ENCODE assay signal across 9 mouse cellular contexts in genomic region chr19:41053530-41053929, GRCm38 (mm10). TPM values are rescaled to one million over a fixed set of nuclear protein-coding genes. Genes with fewer than 3 reads are reported as not detected.
DNase-seq lines count a peak whose midpoint lies in the region; ATAC-seq lines count a peak whose summit lies in the region.
"Had no signal": no experiment of that assay in that cellular context is flagged by ENCODE, and none has a peak within 500 bp of the region (broad histone marks: within the 10 kb centered on the region; RNA-seq: fewer than 3 reads in every experiment).

No protein-coding gene starts in this region.

- WGBS in liver, embryonic 11.5 days, result 29% methylated on average over 10 of the region's 10 CpGs
- WGBS in heart, embryonic 10.5 days, result 39% methylated on average over 10 of the region's 10 CpGs

- no peak overlapping the region for H3K27ac ChIP-seq in liver, embryonic 11.5 days (ENCODE audit: low read depth, low read length)
- no peak overlapping the region for H3K27ac ChIP-seq in heart, embryonic 10.5 days
- H3K27ac ChIP-seq: macrophage had no signal

- no peaks in the 10 kb centered on the region for H3K36me3 ChIP-seq in liver, embryonic 11.5 days (ENCODE audit: control insufficient read depth, insufficient read depth, low read length)
- no peaks in the 10 kb centered on the region for H3K36me3 ChIP-seq in heart, embryonic 10.5 days

- no peak overlapping the region for H3K4me2 ChIP-seq in liver, embryonic 11.5 days

- no peaks in the 10 kb centered on the region for H3K27me3 ChIP-seq in liver, embryonic 11.5 days (replicated peaks; ENCODE audit: control insufficient read depth, insufficient read depth, low read length)
- no peaks in the 10 kb centered on the region for H3K27me3 ChIP-seq in heart, embryonic 10.5 days (ENCODE audit: insufficient read depth, poor library complexity, severe bottlenecking)

- no peaks in the 10 kb centered on the region for H3K4me1 ChIP-seq in liver, embryonic 11.5 days (replicated peaks; ENCODE audit: control insufficient read depth, insufficient read depth, low read length)
- H3K4me1 ChIP-seq in heart, embryonic 10.5 days, result no peaks in the 10 kb centered on the region

- no peak for ATAC-seq in liver, embryonic 11.5 days (replicated peaks; ENCODE audit: low FRiP score)
- ATAC-seq in granulocyte monocyte progenitor cell, adult 5-6 weeks (replicated peaks; ENCODE audit: poor library complexity, severe bottlenecking), result peak; percentile 77
- ATAC-seq in megakaryocyte-erythroid progenitor cell, adult 5-6 weeks (replicated peaks; ENCODE audit: low FRiP score, low TSS enrichment, poor library complexity, severe bottlenecking), result peak; percentile 79

- DNase-seq in liver (peak; percentile 51), R1 (ENCODE audit: low read depth, low spot score) (peak; percentile 77)
- DNase-seq in liver, embryonic 11.5 days (ENCODE audit: low spot score), result no peak
- no peak for DNase-seq in right cerebral cortex, postnatal 36 days (ENCODE audit: low spot score in 2 of 2)
- DNase-seq in heart, embryonic 10.5 days (ENCODE audit: low spot score), result no peak
- DNase-seq in gastrocnemius, postnatal 4 days (ENCODE audit: low spot score in 2 of 2), result no peak

- no peak overlapping the region for H3K9ac ChIP-seq in liver, embryonic 11.5 days (ENCODE audit: low read depth, low read length)

- H3K4me3 ChIP-seq in liver, embryonic 11.5 days (ENCODE audit: low read depth, low read length), result no peak overlapping the region
- no peak overlapping the region for H3K4me3 ChIP-seq in heart, embryonic 10.5 days

- no peaks in the 10 kb centered on the region for H3K9me3 ChIP-seq in liver, embryonic 11.5 days (ENCODE audit: control insufficient read depth, low read length)
- H3K9me3 ChIP-seq in heart, embryonic 10.5 days, result no peaks in the 10 kb centered on the region

RNA-seq across cellular contexts. Expression of gene Opalin, which starts 23.4 kb away (rescaled TPM):
- not detected in 2 replicates for polyA plus RNA-seq in liver, embryonic 11.5 days (2014; fragmentation: Nextera tagmentation; extraction: Ambion mirVana)
- not detected in 2 replicates for total RNA-seq in granulocyte monocyte progenitor cell, adult 5-6 weeks (2014; fragmentation: Nextera tagmentation)
- total RNA-seq in granulocyte monocyte progenitor cell, adult 5-6 weeks (2017), result not detected in 2 replicates
- total RNA-seq in megakaryocyte-erythroid progenitor cell, adult 5-6 weeks (2014; fragmentation: Nextera tagmentation), result not detected in 2 replicates
- not detected in 2 replicates for total RNA-seq in megakaryocyte-erythroid progenitor cell, adult 5-6 weeks (2017)
- polyA plus RNA-seq in heart, embryonic 10.5 days (2016; fragmentation: Nextera tagmentation; extraction: Ambion mirVana), result not detected in 2 replicates
- not detected for total RNA-seq in gastrocnemius, postnatal 4 days (2021)
- polyA plus RNA-seq: macrophage had no signal

RNA-seq across cellular contexts. Expression of gene Dntt, which starts 24.5 kb away (rescaled TPM):
- 0.09 TPM in 1 of 2 replicates, not detected in the other for polyA plus RNA-seq in liver, embryonic 11.5 days (2014; fragmentation: Nextera tagmentation; extraction: Ambion mirVana)
- 0.13 and 0.17 TPM in 2 replicates for total RNA-seq in granulocyte monocyte progenitor cell, adult 5-6 weeks (2014; fragmentation: Nextera tagmentation)
- 0.82 and 1.1 TPM in 2 replicates for total RNA-seq in granulocyte monocyte progenitor cell, adult 5-6 weeks (2017)
- total RNA-seq in megakaryocyte-erythroid progenitor cell, adult 5-6 weeks (2014; fragmentation: Nextera tagmentation), result 3.4 and 40.7 TPM in 2 replicates
- total RNA-seq in megakaryocyte-erythroid progenitor cell, adult 5-6 weeks (2017), result 10.3 and 10.6 TPM in 2 replicates
- polyA plus RNA-seq in heart, embryonic 10.5 days (2016; fragmentation: Nextera tagmentation; extraction: Ambion mirVana), result 0.06 TPM in 1 of 2 replicates, not detected in the other
- under 1 TPM in 1 of 2 experiments, not detected in 1; 0.37 TPM for total RNA-seq in gastrocnemius, postnatal 4 days (2021)

RNA-seq across cellular contexts. Expression of gene Blnk, which starts 59.2 kb away (rescaled TPM):
- 0.26 and 0.31 TPM in 2 replicates for polyA plus RNA-seq in liver, embryonic 11.5 days (2014; fragmentation: Nextera tagmentation; extraction: Ambion mirVana)
- 0.30 TPM in 1 of 2 replicates, not detected in the other for total RNA-seq in granulocyte monocyte progenitor cell, adult 5-6 weeks (2014; fragmentation: Nextera tagmentation)
- not detected in 2 replicates for total RNA-seq in granulocyte monocyte progenitor cell, adult 5-6 weeks (2017)
- 0.89 and 26.4 TPM in 2 replicates for total RNA-seq in megakaryocyte-erythroid progenitor cell, adult 5-6 weeks (2014; fragmentation: Nextera tagmentation)
- 0.65 and 0.75 TPM in 2 replicates for total RNA-seq in megakaryocyte-erythroid progenitor cell, adult 5-6 weeks (2017)
- 0.09 and 0.38 TPM in 2 replicates for polyA plus RNA-seq in heart, embryonic 10.5 days (2016; fragmentation: Nextera tagmentation; extraction: Ambion mirVana)
- total RNA-seq in gastrocnemius, postnatal 4 days (2021), result under 1 TPM; 0.78 to 0.93 TPM

Comparison
In these comparisons a context has a peak if more than half of its experiments do, and no peak if none do; other contexts are left out.
1. DNase-seq: peak in liver (single experiment) and R1 (single experiment); none in liver, embryonic 11.5 days (single experiment), right cerebral cortex, postnatal 36 days (0 of 2), heart, embryonic 10.5 days (single experiment) and gastrocnemius, postnatal 4 days (0 of 2).